Mouse (Mus musculus) forebrain, embryonic 11.5 days (tissue): Measurements from ENCODE around the gene Hspb3. TPM values are rescaled to one million over a fixed set of nuclear protein-coding genes. Genes with fewer than 3 reads are reported as not detected.
A peak's percentile ranks its signal among the peaks of the same experiment; 100 is the strongest.

Experiments
- ATAC-seq: fragments of 200-750 bp; cut with Nextera tagmentation; replicated peaks from 2 replicates; pipeline ENCODE4 v1.8.0; 2017; ENCODE audit warnings: moderate TSS enrichment; ENCODE audit not compliant: low FRiP score
- DNase-seq: peaks from one replicate; pipeline ENCODE4 v3.0.0-alpha.2; 2017; ENCODE audit warnings: low spot score
- H3K27ac ChIP-seq: fragments of 300-500 bp; sonication (generic); 2 replicates; pipeline ENCODE4 v1.5.1; 2014; ENCODE audit warnings: low read depth, low read length
- H3K27me3 ChIP-seq: fragments of 300-500 bp; sonication (generic); 2 replicates; pipeline ENCODE4 v1.6.1; 2014; ENCODE audit warnings: mild to moderate bottlenecking, low read length, mixed read lengths; ENCODE audit not compliant: control insufficient read depth, insufficient read depth
- H3K36me3 ChIP-seq: fragments of 300-500 bp; sonication (generic); 2 replicates; pipeline ENCODE4 v1.6.1; 2014; ENCODE audit warnings: mild to moderate bottlenecking, low read length, moderate library complexity, mixed read lengths; ENCODE audit not compliant: control insufficient read depth, insufficient read depth
- H3K4me1 ChIP-seq: fragments of 300-500 bp; sonication (generic); replicated peaks from 2 replicates; pipeline ENCODE4 v1.6.1; 2014; ENCODE audit warnings: low read length, mixed read lengths; ENCODE audit not compliant: control insufficient read depth, insufficient read depth
- H3K4me2 ChIP-seq: fragments of 300-500 bp; sonication (generic); 2 replicates; pipeline ENCODE4 v1.6.1; 2014; ENCODE audit warnings: low read depth, mild to moderate bottlenecking, low read length, moderate library complexity, mixed read lengths; ENCODE audit not compliant: severe bottlenecking
- H3K4me3 ChIP-seq: fragments of 300-500 bp; sonication (generic); 2 replicates; pipeline ENCODE4 v1.5.1; 2014; ENCODE audit warnings: low read depth, low read length
- H3K9ac ChIP-seq: fragments of 300-500 bp; sonication (generic); 2 replicates; pipeline ENCODE4 v1.6.1; 2014; ENCODE audit warnings: low read length
- H3K9me3 ChIP-seq: fragments of 300-500 bp; sonication (generic); 2 replicates; pipeline ENCODE4 v1.6.1; 2016; ENCODE audit warnings: low read length, mixed read lengths; ENCODE audit not compliant: control insufficient read depth
- WGBS: fragments of 180-500 bp; shearing (Covaris S2); extraction: QIAGEN DNeasy Blood & Tissue Kit; methylation state at CpG from one replicate; pipeline ENCODE4 v1.1.7; 2014; 5-methylcytosine and 5-hydroxymethylcytosine counted together
- polyA plus RNA-seq: library from polyadenylated mRNA; unstranded; fragments of >200 nt; fragmentation: Nextera tagmentation; extraction: Ambion mirVana; gene quantifications from 2 replicates; pipeline ENCODE4 v1.2.1, GENCODE M21; 2014

The Hspb3 gene
- polyA plus RNA-seq, 1 experiment from 2014 or later = not detected

GRCm38 (mm10) chr13:113691644-113692043 lies 28.2 kb upstream of the Hspb3 start:
- H3K4me3 ChIP-seq = no peak overlapping the region
- no peak overlapping the region for H3K9ac ChIP-seq
- H3K36me3 ChIP-seq = no peaks in the 10 kb centered on the region
- H3K27me3 ChIP-seq = no peaks in the 10 kb centered on the region
- no peak overlapping the region for H3K27ac ChIP-seq
- no peak overlapping the region for H3K4me2 ChIP-seq
- WGBS = 67% methylated on average over 9 of the region's 9 CpGs
- no peaks in the 10 kb centered on the region; the same call in 1 of the 2 replicates for H3K9me3 ChIP-seq
- no peak for ATAC-seq
- H3K4me1 ChIP-seq = 0 out of 2 replicates have a peak, but pooled peaks cover under 1% of the 10 kb centered on the region
- DNase-seq = no peak

- DNase-seq (no peak), ATAC-seq (no peak)
- H3K4me3 ChIP-seq = no peak overlapping the region
- H3K27ac ChIP-seq = no peak overlapping the region
- no peaks in the 10 kb centered on the region for H3K36me3 ChIP-seq
- no peak overlapping the region for H3K4me2 ChIP-seq
- WGBS = 84% methylated on average over 7 of the region's 7 CpGs
- H3K4me1 ChIP-seq = no peaks in the 10 kb centered on the region
- no peaks in the 10 kb centered on the region for H3K9me3 ChIP-seq
- H3K9ac ChIP-seq = no peak overlapping the region
- no peaks in the 10 kb centered on the region for H3K27me3 ChIP-seq
Observed at GRCm38 (mm10) chr13:113689883-113690282, 26.4 kb upstream of the Hspb3 start.

GRCm38 (mm10) chr13:113686691-113687121 lies 23.2 kb upstream of the Hspb3 start:
- no peaks in the 10 kb centered on the region for H3K4me1 ChIP-seq

GRCm38 (mm10) chr13:113682821-113683220 lies 19.3 kb upstream of the Hspb3 start:
- no peak overlapping the region for H3K9ac ChIP-seq
- no peaks in the 10 kb centered on the region for H3K36me3 ChIP-seq
- ATAC-seq (no peak), DNase-seq (no peak)
- H3K4me1 ChIP-seq = no peaks in the 10 kb centered on the region
- WGBS = 90% methylated on average over 5 of the region's 5 CpGs
- no peaks in the 10 kb centered on the region; the same call in 1 of the 2 replicates for H3K9me3 ChIP-seq
- no peak overlapping the region for H3K4me2 ChIP-seq
- no peak overlapping the region for H3K4me3 ChIP-seq
- no peaks in the 10 kb centered on the region for H3K27me3 ChIP-seq
- H3K27ac ChIP-seq = no peak overlapping the region

More at GRCm38 (mm10) chr13:113686691-113687121, 23.2 kb upstream of the Hspb3 start:
- Histone ChIP-seq H3K27me3 (no peaks in the 10 kb centered on the region), H3K36me3 (no peaks in the 10 kb centered on the region), H3K9me3 (no peaks in the 10 kb centered on the region), H3K27ac (no peak overlapping the region), H3K9ac (no peak overlapping the region), H3K4me3 (no peak overlapping the region), H3K4me2 (no peak overlapping the region)
- ATAC-seq (no peak), DNase-seq (no peak)
- whole genome bisulfite sequencing = 73% methylated on average over 8 of the region's 8 CpGs

GRCm38 (mm10) chr13:113680646-113681045 lies 17.2 kb upstream of the Hspb3 start:
- Histone ChIP-seq H3K4me3 (no peak overlapping the region), H3K27ac (no peak overlapping the region), H3K36me3 (no peaks in the 10 kb centered on the region), H3K9me3 (no peaks in the 10 kb centered on the region; the same call in 1 of the 2 replicates), H3K4me1 (no peaks in the 10 kb centered on the region), H3K4me2 (no peak overlapping the region), H3K27me3 (no peaks in the 10 kb centered on the region), H3K9ac (no peak overlapping the region)
- no peak for DNase-seq
- ATAC-seq = no peak
- 93% methylated on average over 7 of the region's 7 CpGs for WGBS

GRCm38 (mm10) chr13:113669459-113670077 lies 6.1 kb upstream of the Hspb3 start:
- Histone ChIP-seq H3K9ac (no peak overlapping the region), H3K27me3 (no peaks in the 10 kb centered on the region), H3K4me3 (no peak overlapping the region), H3K36me3 (no peaks in the 10 kb centered on the region), H3K4me2 (no peak overlapping the region), H3K27ac (no peak overlapping the region), H3K4me1 (no peaks in the 10 kb centered on the region), H3K9me3 (no peaks in the 10 kb centered on the region)
- no peak for ATAC-seq
- peak; percentile 83 for DNase-seq
- 49% methylated on average over 10 of the region's 10 CpGs for WGBS

GRCm38 (mm10) chr13:113663883-113664282 lies 407 bp upstream of the Hspb3 start:
- Histone ChIP-seq H3K27ac (no peak overlapping the region), H3K27me3 (no peaks in the 10 kb centered on the region), H3K4me1 (peaks cover 6% of the 10 kb centered on the region; the same call in 1 of the 2 replicates), H3K4me3 (no peak overlapping the region), H3K9ac (peak overlapping the region; percentile 41), H3K36me3 (no peaks in the 10 kb centered on the region), H3K4me2 (no peak overlapping the region), H3K9me3 (no peaks in the 10 kb centered on the region)
- ATAC-seq (no peak), DNase-seq (no peak)
- WGBS = 81% methylated on average over 7 of the region's 7 CpGs

GRCm38 (mm10) chr13:113661826-113662271 lies 1.6 kb downstream of the Hspb3 start:
- Histone ChIP-seq H3K36me3 (no peaks in the 10 kb centered on the region), H3K9me3 (no peaks in the 10 kb centered on the region), H3K4me2 (no peak overlapping the region), H3K27ac (no peak overlapping the region), H3K4me3 (no peak overlapping the region), H3K4me1 (peaks cover 6% of the 10 kb centered on the region; the same call in 1 of the 2 replicates), H3K9ac (no peak overlapping the region), H3K27me3 (no peaks in the 10 kb centered on the region)
- no peak for DNase-seq
- no peak for ATAC-seq
- WGBS = 78% methylated on average over 7 of the region's 7 CpGs
